In the genomic region with DNA sequence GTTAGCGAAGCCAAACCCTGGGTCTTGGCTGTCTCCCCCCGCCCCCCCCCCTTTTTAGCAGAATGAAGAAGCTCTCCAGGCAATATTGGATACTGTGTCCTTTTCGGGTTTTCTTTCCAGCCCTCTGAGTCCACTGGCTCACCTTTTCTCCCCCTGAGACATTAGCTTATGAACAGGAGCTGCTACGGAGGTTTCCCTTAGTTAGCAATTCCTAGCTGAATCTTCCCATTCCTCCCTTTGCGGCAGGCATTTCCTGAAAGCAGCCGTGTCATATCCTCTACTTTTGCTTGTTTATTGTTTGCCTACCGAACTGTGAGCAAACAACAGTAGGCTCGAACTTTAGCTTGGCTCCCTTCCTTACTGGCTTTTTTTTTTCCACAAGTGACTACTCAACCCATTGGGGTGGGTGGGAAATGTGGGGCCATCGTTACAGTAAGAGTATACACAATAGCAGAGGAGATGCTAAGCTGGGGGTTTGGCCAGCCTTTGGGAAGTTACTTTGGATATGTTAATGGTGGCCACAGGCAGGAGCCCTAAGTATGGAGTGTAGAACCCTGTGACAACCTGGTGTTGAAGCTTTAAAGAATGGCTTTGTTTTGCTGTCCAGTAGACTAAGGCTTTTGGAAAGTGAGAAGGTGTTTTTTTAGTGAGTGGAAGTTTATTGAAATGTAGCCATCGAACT, we compare ENCODE assay signal across 8 mouse cellular contexts. TPM values are rescaled to one million over a fixed set of nuclear protein-coding genes. Genes with fewer than 3 reads are reported as not detected.
A peak's percentile ranks its signal among the peaks of the same experiment; 100 is the strongest.
DNase-seq lines count a peak whose midpoint lies in the region; ATAC-seq lines count a peak whose summit lies in the region.

No protein-coding gene starts in this region.

- no peaks in the 10 kb centered on the region for H3K27me3 ChIP-seq in neural tube, embryonic 11.5 days (ENCODE audit: control insufficient read depth, insufficient read depth, low read length)
- no peaks in the 10 kb centered on the region for H3K27me3 ChIP-seq in forebrain, embryonic 14.5 days (replicated peaks; ENCODE audit: control insufficient read depth, insufficient read depth, low read length)
- H3K27me3 ChIP-seq in limb, embryonic 11.5 days (ENCODE audit: control insufficient read depth, insufficient read depth, low read length) = no peaks in the 10 kb centered on the region
- no peaks in the 10 kb centered on the region for H3K27me3 ChIP-seq in stomach, embryonic 14.5 days (ENCODE audit: control insufficient read depth, insufficient read depth, low read length)

- peak overlapping the region; percentile 92 for H3K9ac ChIP-seq in neural tube, embryonic 11.5 days (ENCODE audit: low read length)
- peak overlapping the region; percentile 98 for H3K9ac ChIP-seq in forebrain, embryonic 14.5 days (ENCODE audit: low read length)
- peak overlapping the region; percentile 90 for H3K9ac ChIP-seq in limb, embryonic 11.5 days (ENCODE audit: low read length)
- H3K9ac ChIP-seq in stomach, embryonic 14.5 days (replicated peaks; ENCODE audit: low read depth, low read length) = peak overlapping the region; percentile 83

- no peaks in the 10 kb centered on the region for H3K36me3 ChIP-seq in neural tube, embryonic 11.5 days (ENCODE audit: control insufficient read depth, insufficient read depth, low read length)
- H3K36me3 ChIP-seq in forebrain, embryonic 14.5 days (ENCODE audit: control insufficient read depth, insufficient read depth, low read length) = no peaks in the 10 kb centered on the region
- no peaks in the 10 kb centered on the region for H3K36me3 ChIP-seq in limb, embryonic 11.5 days (ENCODE audit: control insufficient read depth, insufficient read depth, low read length)
- no peaks in the 10 kb centered on the region for H3K36me3 ChIP-seq in stomach, embryonic 14.5 days (ENCODE audit: control insufficient read depth, insufficient read depth, low read length)

- H3K4me2 ChIP-seq in neural tube, embryonic 11.5 days (ENCODE audit: low read depth) = peak overlapping the region; percentile 63
- peak overlapping the region; percentile 96 for H3K4me2 ChIP-seq in forebrain, embryonic 14.5 days (ENCODE audit: low read length)
- H3K4me2 ChIP-seq in limb, embryonic 11.5 days (ENCODE audit: low read depth, severe bottlenecking) = peak overlapping the region; percentile 56
- peak overlapping the region; percentile 97 for H3K4me2 ChIP-seq in stomach, embryonic 14.5 days (replicated peaks; ENCODE audit: low read depth, low read length)

- WGBS in neural tube, embryonic 11.5 days = 4% methylated on average over 10 of the region's 10 CpGs
- WGBS in forebrain, embryonic 14.5 days = 2% methylated on average over 10 of the region's 10 CpGs
- WGBS in limb, embryonic 11.5 days = 2% methylated on average over 10 of the region's 10 CpGs
- WGBS in stomach, embryonic 14.5 days = 4% methylated on average over 10 of the region's 10 CpGs

- intact Hi-C loops in left cerebral cortex, postnatal 36 days (cut with DNase I) = loop anchor here (5.0 kb wide), 1 partner anchor 66 kb away; the partner anchor contains the start of gene Cenpu

- peak overlapping the region; percentile 85 for H3K4me3 ChIP-seq in neural tube, embryonic 11.5 days (ENCODE audit: low read depth, low read length)
- H3K4me3 ChIP-seq in forebrain, embryonic 14.5 days (ENCODE audit: low read depth, low read length) = peak overlapping the region; percentile 79
- peak overlapping the region; percentile 76 for H3K4me3 ChIP-seq in limb, embryonic 11.5 days (ENCODE audit: low read depth, low read length)
- peak overlapping the region; percentile 76 for H3K4me3 ChIP-seq in stomach, embryonic 14.5 days (ENCODE audit: low read depth, low read length)

- no peak for ATAC-seq in neural tube, embryonic 11.5 days (ENCODE audit: insufficient read depth, low FRiP score, low TSS enrichment)
- ATAC-seq in forebrain, embryonic 14.5 days = no peak
- no peak for ATAC-seq in limb, embryonic 11.5 days (ENCODE audit: insufficient number of reproducible peaks, low FRiP score, low TSS enrichment, low read depth)
- no peak for ATAC-seq in stomach, embryonic 14.5 days (ENCODE audit: insufficient number of reproducible peaks, insufficient read depth, low FRiP score, low read depth)

- peaks cover 9% of the 10 kb centered on the region for H3K4me1 ChIP-seq in neural tube, embryonic 11.5 days (ENCODE audit: control insufficient read depth, insufficient read depth, low read length)
- H3K4me1 ChIP-seq in forebrain, embryonic 14.5 days (ENCODE audit: control insufficient read depth, insufficient read depth, low read length) = peaks cover 12% of the 10 kb centered on the region
- H3K4me1 ChIP-seq in limb, embryonic 11.5 days (ENCODE audit: control insufficient read depth, insufficient read depth, low read length) = peaks cover 6% of the 10 kb centered on the region
- H3K4me1 ChIP-seq in stomach, embryonic 14.5 days (ENCODE audit: control insufficient read depth, insufficient read depth, low read length) = peaks cover 8% of the 10 kb centered on the region

- no peaks in the 10 kb centered on the region for H3K9me3 ChIP-seq in neural tube, embryonic 11.5 days (ENCODE audit: control insufficient read depth, low read length)
- H3K9me3 ChIP-seq in forebrain, embryonic 14.5 days (replicated peaks; ENCODE audit: control insufficient read depth, low read length) = no peaks in the 10 kb centered on the region
- no peaks in the 10 kb centered on the region for H3K9me3 ChIP-seq in limb, embryonic 11.5 days (ENCODE audit: control insufficient read depth, low read length)
- H3K9me3 ChIP-seq in stomach, embryonic 14.5 days (ENCODE audit: control insufficient read depth, low read depth, low read length) = no peaks in the 10 kb centered on the region

- DNase-seq in neural tube, embryonic 11.5 days (ENCODE audit: low spot score) = no peak
- no peak for DNase-seq in neural tube, embryonic 10.5 days (ENCODE audit: extremely low spot score, low spot score)
- peak; percentile 14 for DNase-seq in forebrain, embryonic 14.5 days (ENCODE audit: low spot score)
- no peak for DNase-seq in limb, embryonic 11.5 days (ENCODE audit: low spot score)
- DNase-seq in left cerebral cortex, postnatal 36 days (ENCODE audit: low spot score in 2 of 2) = no peak
- no peak for DNase-seq in right cerebral cortex, postnatal 36 days (ENCODE audit: low spot score in 2 of 2)
- no peak for DNase-seq in adrenal gland, postnatal 4 days (ENCODE audit: low spot score in 2 of 2)

- no peak overlapping the region for H3K27ac ChIP-seq in neural tube, embryonic 11.5 days (ENCODE audit: low read depth, low read length)
- H3K27ac ChIP-seq in forebrain, embryonic 14.5 days (ENCODE audit: low read depth, low read length) = no peak overlapping the region
- no peak overlapping the region for H3K27ac ChIP-seq in limb, embryonic 11.5 days (replicated peaks; ENCODE audit: low read depth, low read length)
- no peak overlapping the region for H3K27ac ChIP-seq in stomach, embryonic 14.5 days (ENCODE audit: low read length)

RNA-seq across cellular contexts. Expression of gene Casp3, which starts 1.7 kb away (rescaled TPM):
- 155 and 166 TPM in 2 replicates for polyA plus RNA-seq in neural tube, embryonic 11.5 days (2014; fragmentation: Nextera tagmentation; extraction: Ambion mirVana)
- polyA plus RNA-seq in forebrain, embryonic 14.5 days (2014; fragmentation: Nextera tagmentation; extraction: Ambion mirVana) = 227 and 252 TPM in 2 replicates
- 136 and 142 TPM in 2 replicates for polyA plus RNA-seq in limb, embryonic 11.5 days (2014; fragmentation: Nextera tagmentation; extraction: Ambion mirVana)
- 53.9 and 56.0 TPM in 2 replicates for polyA plus RNA-seq in stomach, embryonic 14.5 days (2014; fragmentation: Nextera tagmentation; extraction: Ambion mirVana)
- total RNA-seq in left cerebral cortex, postnatal 36 days (2021) = 10 to 100 TPM; 12.9 to 15.3 TPM
- 10 to 100 TPM; 35.1 to 35.2 TPM for total RNA-seq in adrenal gland, postnatal 4 days (2021)

RNA-seq across cellular contexts. Expression of gene Primpol, which starts 1.8 kb away (rescaled TPM):
- 11.2 and 12.9 TPM in 2 replicates for polyA plus RNA-seq in neural tube, embryonic 11.5 days (2014; fragmentation: Nextera tagmentation; extraction: Ambion mirVana)
- polyA plus RNA-seq in forebrain, embryonic 14.5 days (2014; fragmentation: Nextera tagmentation; extraction: Ambion mirVana) = 6.7 and 9.4 TPM in 2 replicates
- polyA plus RNA-seq in limb, embryonic 11.5 days (2014; fragmentation: Nextera tagmentation; extraction: Ambion mirVana) = 10.8 and 11.0 TPM in 2 replicates
- polyA plus RNA-seq in stomach, embryonic 14.5 days (2014; fragmentation: Nextera tagmentation; extraction: Ambion mirVana) = 15.5 and 15.8 TPM in 2 replicates
- 1 to 10 TPM; 3.1 to 3.5 TPM for total RNA-seq in left cerebral cortex, postnatal 36 days (2021)
- 10 to 100 TPM; 18.0 to 21.7 TPM for total RNA-seq in adrenal gland, postnatal 4 days (2021)
